Mouse (Mus musculus) kidney, postnatal 10 days (tissue): ENCODE data around the gene Fshr.

Experiments
- DNase-seq: peaks from one replicate; pipeline ENCODE4 v3.0.0; 2021; ENCODE audit warnings: mixed read lengths

Fshr gene

GRCm38 (mm10) chr17:89032981-89033380 lies 167.5 kb downstream of the Fshr start:
- DNase-seq: no peak

- no peak for DNase-seq
These were observed 181.0 kb downstream of the Fshr start for GRCm38 (mm10) chr17:89019518-89019917.

- DNase-seq: peak; percentile 38
These were observed 183.5 kb downstream of the Fshr start for GRCm38 (mm10) chr17:89017002-89017401.

GRCm38 (mm10) chr17:89013691-89014090 lies 186.8 kb downstream of the Fshr start:
- DNase-seq: no peak

- no peak for DNase-seq
These were observed 191.4 kb downstream of the Fshr start for GRCm38 (mm10) chr17:89009117-89009516.

- DNase-seq: no peak
These were observed 191.8 kb downstream of the Fshr start for GRCm38 (mm10) chr17:89008680-89009079.

- no peak for DNase-seq
These were observed 194.5 kb downstream of the Fshr start for GRCm38 (mm10) chr17:89005959-89006358.

- DNase-seq: no peak
These were observed 200.6 kb downstream of the Fshr start for GRCm38 (mm10) chr17:88999907-89000306.

- no peak for DNase-seq
These were observed 202.2 kb downstream of the Fshr start for GRCm38 (mm10) chr17:88998243-88998642.

- DNase-seq: no peak
These were observed 209.2 kb downstream of the Fshr start for GRCm38 (mm10) chr17:88991238-88991637.

- no peak for DNase-seq
These were observed 219.6 kb downstream of the Fshr start for GRCm38 (mm10) chr17:88980708-88981355.

- no peak for DNase-seq
These were observed 225.9 kb downstream of the Fshr start for GRCm38 (mm10) chr17:88974538-88974937.

- no peak for DNase-seq
These were observed 234.4 kb downstream of the Fshr start for GRCm38 (mm10) chr17:88966028-88966427.

GRCm38 (mm10) chr17:88954011-88954410 lies 246.5 kb downstream of the Fshr start:
- DNase-seq: peak; percentile 55

- no peak for DNase-seq
These were observed 262.3 kb downstream of the Fshr start for GRCm38 (mm10) chr17:88938153-88938681.

- DNase-seq: no peak
These were observed 262.9 kb downstream of the Fshr start for GRCm38 (mm10) chr17:88937341-88938152.

GRCm38 (mm10) chr17:88936941-88937340 lies 263.5 kb downstream of the Fshr start:
- DNase-seq: no peak
